Mouse (Mus musculus) cerebellum, postnatal 25 days (tissue): ENCODE measurements around the gene Gm44.
"Not testable (repeated sequence)": the region's sequence is repeated elsewhere in the genome, so short reads cannot be mapped to it uniquely, and the experiment has no call there.

Experiments
- DNase-seq, 2 experiments: peaks; one replicate each; pipeline ENCODE4 v3.0.0; 2021; ENCODE audit warnings: mixed read lengths in 2 of 2

Gene Gm44

DNA sequence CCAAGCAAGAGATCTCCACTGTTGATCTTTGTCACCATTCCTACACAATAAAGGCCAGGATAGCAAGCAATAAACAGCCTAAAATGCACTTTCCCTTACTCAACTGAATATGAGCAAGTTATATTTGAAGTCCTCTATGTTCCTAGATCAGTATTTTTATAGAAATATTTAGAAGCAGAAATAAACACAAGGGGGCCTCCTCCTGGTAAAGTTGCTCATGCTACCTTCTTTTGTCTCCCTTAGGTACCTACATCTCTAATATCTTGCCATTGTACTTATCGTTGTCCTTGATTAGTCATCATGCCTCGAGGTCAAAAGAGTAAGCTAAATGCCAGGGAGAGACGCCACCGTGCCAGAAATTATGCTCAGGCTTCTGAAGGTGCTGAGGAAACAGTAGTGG, at the start of gene Gm44:
TSS of gene Gm44 (plus strand) at position 301 of the 400 bp plus-strand sequence.
- DNase-seq, result no peak

DNA sequence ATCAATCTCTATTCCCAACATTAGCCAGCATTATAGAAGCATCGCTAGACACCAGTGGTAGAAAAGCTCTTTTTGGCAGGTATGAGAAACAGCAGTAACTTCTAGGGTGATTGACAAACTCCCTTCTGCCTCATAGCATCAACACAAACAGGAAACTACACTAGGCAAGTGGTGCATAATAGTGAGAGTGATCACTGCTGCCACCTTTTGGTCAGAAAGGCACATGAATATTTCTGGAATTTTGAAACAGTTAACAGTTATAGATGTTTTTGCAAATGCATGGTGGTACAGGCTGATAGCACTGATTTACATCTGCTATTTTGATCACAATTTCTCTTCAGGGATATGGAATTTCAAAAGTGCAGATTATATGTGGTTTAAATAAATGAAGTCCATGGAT, 36.0 kb downstream of the Gm44 start:
- no peak for DNase-seq

DNA sequence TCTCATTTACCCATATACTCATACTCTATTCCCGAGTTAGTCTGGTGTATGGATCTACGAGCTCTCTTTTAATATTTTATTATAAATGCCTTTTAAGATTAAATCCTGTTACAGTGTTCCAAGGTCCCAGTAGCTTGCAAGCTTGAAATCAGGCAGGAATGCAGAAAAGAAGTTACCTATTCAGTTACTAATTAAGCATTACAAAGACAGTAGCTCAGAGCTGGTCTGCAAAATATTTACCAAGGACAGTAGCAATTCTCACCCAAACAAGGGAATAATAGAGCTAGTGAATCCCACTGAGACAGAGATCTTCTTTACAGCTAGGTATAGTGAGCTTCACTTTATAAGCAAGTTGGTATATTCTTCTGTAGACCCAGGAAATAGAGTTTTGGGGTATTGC, 46.3 kb downstream of the Gm44 start:
- not testable (repeated sequence) for DNase-seq
